Mouse (Mus musculus) urinary bladder, postnatal 10 days (tissue): Measurements from ENCODE around the gene Ap2b1.
"Not testable (repeated sequence)": the region's sequence is repeated elsewhere in the genome, so short reads cannot be mapped to it uniquely, and the experiment has no call there.

Experiments
- DNase-seq: peaks from one replicate; pipeline ENCODE4 v3.0.0; 2022; ENCODE audit warnings: low spot score

Gene Ap2b1

DNA sequence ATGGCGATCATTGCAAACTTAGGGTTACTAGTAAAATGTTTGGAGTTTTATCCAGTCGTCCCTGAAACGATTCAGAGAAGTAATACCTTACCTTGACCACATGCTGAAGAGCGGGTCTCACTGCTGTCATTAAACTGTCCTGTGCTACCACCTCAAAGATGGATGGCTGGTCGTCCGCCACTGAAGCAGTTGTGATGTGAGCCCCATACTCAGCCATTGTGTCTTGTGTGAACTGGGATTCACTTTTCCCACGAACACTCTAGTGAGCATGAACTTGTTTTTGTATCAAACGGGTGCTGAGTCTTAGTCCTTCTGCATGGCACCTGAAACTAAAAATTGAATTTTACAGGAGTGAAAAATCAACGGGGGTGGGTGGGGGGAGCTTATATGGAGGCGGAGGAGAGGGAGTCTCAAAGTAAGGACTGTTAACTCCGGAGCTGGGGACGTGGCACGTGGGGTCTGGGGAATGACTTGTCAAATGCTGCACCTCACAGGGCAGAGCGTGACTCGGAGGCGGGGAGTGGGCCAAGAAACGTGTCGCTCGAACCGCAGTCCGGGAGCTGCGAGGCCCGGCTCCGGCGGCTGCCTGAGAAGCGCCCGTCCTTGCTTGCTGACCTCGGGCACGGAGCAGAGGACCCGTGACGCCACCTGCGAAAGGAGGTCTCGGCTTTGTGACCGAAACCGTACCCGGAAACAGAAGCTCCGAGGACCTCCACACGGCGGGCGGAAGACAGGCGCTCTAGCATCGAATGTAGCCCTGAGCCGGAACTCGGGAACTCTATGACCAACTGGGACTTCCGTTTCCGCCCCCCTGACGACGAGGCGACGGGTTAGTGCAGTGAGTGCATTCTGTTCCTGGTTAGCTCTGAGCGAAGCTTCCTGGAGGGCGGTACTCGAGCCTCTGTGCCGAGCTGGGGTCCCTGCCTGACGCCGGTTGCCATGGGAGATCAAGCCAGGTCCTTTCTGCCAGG lies at the start of gene Ap2b1:
TSS of gene Ap2b1 (plus strand) at position 800 of the 971 bp plus-strand sequence.
- peak; percentile 53 for DNase-seq

- DNase-seq, result not testable (repeated sequence)
These were observed 41.6 kb upstream of the Ap2b1 start for GRCm38 (mm10) chr11:83257211-83257610.

- no peak for DNase-seq
These were observed 36.2 kb upstream of the Ap2b1 start for GRCm38 (mm10) chr11:83262673-83263072.

GRCm38 (mm10) chr11:83263146-83263545 lies 35.7 kb upstream of the Ap2b1 start:
- DNase-seq, result no peak

DNA sequence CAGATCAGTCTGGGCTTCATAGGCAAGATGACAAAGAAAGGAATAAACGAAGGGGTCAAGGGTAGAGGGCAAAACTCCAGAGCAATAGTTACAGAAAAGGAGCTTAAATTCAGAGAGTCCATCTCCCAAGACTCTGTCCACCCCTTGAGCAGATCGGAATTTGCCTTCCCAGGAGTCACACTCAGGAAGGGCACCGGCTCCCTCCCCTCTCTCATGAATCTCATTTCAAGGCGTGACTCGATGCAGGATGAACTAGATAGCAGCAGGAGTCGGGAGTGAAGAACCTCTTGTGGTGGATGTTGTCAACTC lies 28.0 kb upstream of the Ap2b1 start:
- no peak for DNase-seq

- DNase-seq, result no peak
These were observed 27.5 kb upstream of the Ap2b1 start for GRCm38 (mm10) chr11:83271151-83271950.

- DNase-seq, result no peak
These were observed 26.6 kb upstream of the Ap2b1 start for GRCm38 (mm10) chr11:83271951-83272843.

GRCm38 (mm10) chr11:83276251-83276650 lies 22.6 kb upstream of the Ap2b1 start:
- no peak for DNase-seq

DNA sequence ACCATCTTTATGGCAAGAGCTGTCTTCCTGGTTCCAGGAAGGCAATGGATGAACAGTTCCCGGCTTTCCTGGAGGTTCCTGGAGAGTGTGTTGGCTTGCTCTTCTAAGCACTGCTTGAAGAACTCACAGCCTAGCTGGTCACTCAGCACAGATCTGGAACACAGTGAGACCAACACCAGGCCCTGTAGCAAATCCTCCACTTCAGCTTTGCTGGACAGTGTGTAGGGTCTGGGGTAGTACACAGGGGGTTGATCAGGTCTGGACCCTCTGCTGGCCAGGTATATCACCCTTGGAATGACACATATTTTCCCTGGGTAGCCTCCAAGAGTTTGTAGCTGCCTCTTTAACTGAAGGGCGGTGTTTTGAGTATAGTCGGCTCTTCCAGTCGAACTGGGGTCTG lies 19.8 kb upstream of the Ap2b1 start:
- no peak for DNase-seq

GRCm38 (mm10) chr11:83279691-83280090 lies 19.1 kb upstream of the Ap2b1 start:
- DNase-seq, result no peak

DNA sequence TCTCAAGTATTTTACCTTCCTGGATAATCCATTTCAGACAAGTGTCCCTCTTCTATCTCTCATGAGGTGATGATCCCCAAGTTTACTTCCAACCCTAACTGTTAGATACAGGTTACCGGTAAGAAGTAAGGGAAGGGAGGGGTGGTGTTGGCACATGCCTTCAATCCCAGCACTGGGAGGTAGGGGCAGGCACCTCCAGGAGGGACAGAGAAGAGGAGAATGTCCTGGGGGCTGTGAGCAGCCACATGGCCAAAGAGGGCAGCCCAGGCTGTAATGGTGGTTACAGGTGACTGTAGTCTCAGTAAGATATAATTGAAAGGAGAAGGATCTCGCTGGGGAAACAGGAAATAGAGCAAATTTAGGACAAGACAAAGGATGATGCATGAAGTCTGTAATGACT lies 16.7 kb upstream of the Ap2b1 start:
- DNase-seq, result no peak

GRCm38 (mm10) chr11:83285627-83286026 lies 13.2 kb upstream of the Ap2b1 start:
- DNase-seq, result no peak

DNA sequence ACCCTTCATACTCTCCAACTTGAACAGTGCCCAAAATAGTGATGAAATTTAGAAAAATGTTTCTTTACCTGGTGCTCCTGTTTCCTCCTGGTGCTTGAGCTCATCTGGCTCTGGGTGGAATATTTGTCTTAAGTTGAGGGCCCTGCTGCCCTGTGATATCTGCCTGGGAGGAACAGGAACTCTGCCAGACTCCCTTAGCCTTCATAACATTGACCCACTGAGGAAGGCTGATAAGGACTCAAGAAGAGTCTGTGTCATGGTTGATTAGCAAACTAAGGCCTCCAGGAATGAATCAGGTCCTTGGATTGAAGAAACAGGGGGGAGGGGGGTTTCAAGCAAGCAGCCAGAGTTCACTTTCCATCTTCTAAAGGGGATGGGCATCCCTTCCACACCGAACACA lies 12.3 kb upstream of the Ap2b1 start, which contains the start of gene Slfn14:
TSS of gene Slfn14 (minus strand) at position 161 of the 400 bp plus-strand sequence.
- DNase-seq, result no peak

DNA sequence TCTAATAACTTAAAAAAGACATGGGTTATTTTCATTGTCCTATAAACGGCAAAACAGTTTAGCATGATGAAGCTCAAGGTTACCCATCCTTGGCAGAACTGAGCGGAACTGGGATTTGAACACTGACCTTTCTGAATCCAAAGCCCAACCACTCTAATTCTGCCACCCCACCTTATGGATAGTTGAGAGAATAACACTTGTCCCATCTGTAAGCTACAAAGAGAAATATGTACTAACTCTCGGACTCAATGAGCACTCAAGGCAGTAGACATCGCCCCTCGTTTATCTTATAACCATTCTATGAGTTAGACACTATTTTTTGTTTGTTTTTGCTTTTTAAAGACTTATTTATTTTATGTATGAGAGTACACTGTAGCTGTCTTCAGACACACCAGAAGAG lies 9.8 kb upstream of the Ap2b1 start:
- DNase-seq, result no peak

GRCm38 (mm10) chr11:83289633-83290032 lies 9.2 kb upstream of the Ap2b1 start:
- DNase-seq, result no peak

DNA sequence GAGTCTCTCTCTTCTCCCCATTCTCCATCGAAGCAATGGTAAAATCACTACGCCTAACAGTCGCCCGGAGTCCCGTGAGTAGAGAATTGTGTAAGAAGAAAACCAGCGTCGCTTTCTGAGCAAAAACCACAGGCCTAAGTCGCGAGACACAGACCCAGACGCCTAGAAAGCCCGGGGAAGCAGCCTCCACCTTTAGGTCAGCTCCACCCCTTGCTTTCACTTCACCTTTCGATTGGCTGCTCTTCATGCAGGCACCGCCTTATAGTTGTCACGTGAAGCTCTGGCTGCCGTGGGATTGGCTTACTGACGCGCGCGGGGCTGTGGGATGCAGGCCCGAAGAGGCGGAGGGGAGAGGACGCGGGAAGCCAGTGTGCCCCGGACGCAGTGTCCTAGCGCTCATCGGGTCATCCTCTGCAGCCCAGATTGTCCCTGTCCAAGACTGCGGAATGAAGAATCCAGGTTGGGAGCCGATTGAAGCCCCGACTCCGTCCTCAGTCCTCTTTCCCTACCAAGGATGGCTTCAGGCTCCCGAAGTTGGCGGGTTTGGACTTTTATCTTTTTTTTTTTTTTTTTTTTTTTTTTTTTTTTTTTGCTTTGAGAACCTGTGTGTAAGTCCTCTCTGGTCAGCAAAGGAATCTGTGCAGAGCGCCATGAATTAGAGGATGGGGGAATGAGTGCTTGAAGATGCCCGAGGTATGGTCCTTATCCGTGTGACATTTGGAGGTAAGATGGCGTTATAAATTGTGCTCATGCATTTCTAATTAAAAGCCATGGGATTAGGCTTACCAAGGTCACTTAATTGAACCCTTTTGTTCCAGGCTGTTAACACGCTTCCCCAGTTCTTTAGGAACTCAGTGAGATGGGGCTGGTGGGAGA lies 7.2 kb upstream of the Ap2b1 start:
- DNase-seq, result peak; percentile 74

- no peak for DNase-seq
These were observed 6.6 kb upstream of the Ap2b1 start for GRCm38 (mm10) chr11:83292251-83292587.

- DNase-seq, result no peak
These were observed 5.6 kb upstream of the Ap2b1 start for GRCm38 (mm10) chr11:83293182-83293581.

DNA sequence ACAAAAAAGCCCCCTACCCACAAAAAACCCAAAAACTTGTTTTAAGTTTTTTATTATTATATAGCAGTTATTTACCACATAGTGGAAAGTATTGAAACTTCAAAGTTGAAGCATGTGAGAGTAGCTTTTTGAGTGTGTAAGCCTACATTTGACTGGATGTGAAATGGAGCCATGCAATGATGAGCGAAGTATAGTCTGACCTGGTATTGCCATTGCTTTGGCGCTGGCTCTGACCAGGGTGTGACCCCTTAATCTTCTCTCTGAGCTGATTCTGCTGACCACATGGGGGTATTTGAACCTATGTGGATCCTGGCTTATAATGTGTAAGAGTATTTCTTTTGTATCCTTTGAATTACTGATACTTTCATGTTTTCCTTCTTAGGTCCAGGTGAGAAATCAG lies 4.7 kb upstream of the Ap2b1 start:
- no peak for DNase-seq

GRCm38 (mm10) chr11:83297816-83298215 lies 1.0 kb upstream of the Ap2b1 start:
- DNase-seq, result no peak

DNA sequence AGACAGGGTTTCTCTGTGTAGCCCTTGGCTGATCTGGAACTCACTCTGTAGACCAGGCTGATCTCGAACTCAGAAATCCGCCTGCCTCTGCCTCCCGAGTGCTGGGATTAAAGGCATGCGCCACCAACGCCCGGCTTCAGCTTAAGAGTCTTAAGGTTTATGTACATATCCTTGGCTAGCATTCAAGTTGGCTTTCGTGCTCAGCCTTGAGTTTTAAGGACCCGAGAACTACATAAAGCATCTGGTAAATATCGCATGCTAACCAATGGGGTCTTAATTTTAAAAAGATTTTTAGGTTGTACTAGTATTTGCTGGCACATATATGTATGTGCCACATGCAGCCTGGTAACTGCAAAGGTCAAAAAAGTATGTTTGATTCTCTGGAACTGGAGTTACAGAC lies 900 bp downstream of the Ap2b1 start:
- DNase-seq, result no peak
